Mouse (Mus musculus) layer of hippocampus, adult 2 months (tissue): ENCODE data around the gene Cyb5r2. TPM values are rescaled to one million over a fixed set of nuclear protein-coding genes. Genes with fewer than 3 reads are reported as not detected.
A peak's percentile ranks its signal among the peaks of the same experiment; 100 is the strongest.

Experiments used
- DNase-seq, 2 experiments: peaks; one replicate each; pipeline ENCODE4 v3.0.0; 2022; ENCODE audit warnings: low spot score in 2 of 2
- H3K27ac ChIP-seq: fragments of 200-600 bp; 2 replicates; pipeline ENCODE4 v1.8.1; 2022
- H3K4me3 ChIP-seq: fragments of 200-600 bp; 2 replicates; pipeline ENCODE4 v1.8.1; 2022; ENCODE audit warnings: mild to moderate bottlenecking
- CTCF ChIP-seq: fragments of 200-600 bp; conservative IDR thresholded peaks from 2 replicates; pipeline ENCODE4 v1.8.1; 2022; ENCODE audit warnings: antibody characterized with exemption, mild to moderate bottlenecking, moderate library complexity
- total RNA-seq, 2 experiments: library from RNA; stranded (reverse); gene quantifications; 2 replicates each; pipeline ENCODE4 v1.2.3; 2021

Gene Cyb5r2
- total RNA-seq, 2 experiments from 2014 or later: 0.41 TPM; not detected in 1

GRCm38 (mm10) chr7:107708491-107709112 is 49.2 kb downstream of the Cyb5r2 start:
- Histone ChIP-seq H3K4me3 (peak overlapping the region; percentile 21; the same call in 1 of the 2 replicates), H3K27ac (peak overlapping the region; percentile 37)
- DNase-seq: peak; percentile 63 to 66
- TF ChIP-seq CTCF: peak; percentile 80

GRCm38 (mm10) chr7:107707650-107708049 is 50.2 kb downstream of the Cyb5r2 start:
- no peak for DNase-seq
- TF ChIP-seq CTCF: no peak
- Histone ChIP-seq H3K27ac (no peak overlapping the region), H3K4me3 (no peak overlapping the region)

GRCm38 (mm10) chr7:107705941-107706340 is 51.9 kb downstream of the Cyb5r2 start:
- no peak for TF ChIP-seq CTCF
- Histone ChIP-seq H3K27ac (no peak overlapping the region), H3K4me3 (no peak overlapping the region)
- no peak for DNase-seq

GRCm38 (mm10) chr7:107702461-107703380 is 55.1 kb downstream of the Cyb5r2 start:
- Histone ChIP-seq H3K27ac (no peak overlapping the region), H3K4me3 (no peak overlapping the region)
- TF ChIP-seq CTCF: no peak
- no peak for DNase-seq

GRCm38 (mm10) chr7:107700646-107701045 is 57.2 kb downstream of the Cyb5r2 start:
- TF ChIP-seq CTCF: no peak
- DNase-seq: no peak
- Histone ChIP-seq H3K27ac (no peak overlapping the region), H3K4me3 (no peak overlapping the region)

- no peak overlapping the region for H3K27ac ChIP-seq
- TF ChIP-seq CTCF: no peak
- DNase-seq: no peak
- H3K4me3 ChIP-seq: no peak overlapping the region
Measured at GRCm38 (mm10) chr7:107699926-107700325, 57.9 kb downstream of the Cyb5r2 start.

Other genes starting within 250 kb of the Cyb5r2 start
- gene Olfml1, start 190.6 kb downstream of the Cyb5r2 start, total RNA-seq: 10 to 100 TPM; 12.7 to 13.1 TPM
- gene Ppfibp2, start 162.8 kb downstream of the Cyb5r2 start, total RNA-seq: 1 to 10 TPM; 5.2 to 7.4 TPM
- gene 5330417H12Rik, start 132.9 kb downstream of the Cyb5r2 start, total RNA-seq: not detected
- not detected for gene Ovch2, start 43.2 kb upstream of the Cyb5r2 start, total RNA-seq
- not detected for gene Olfr467, start 54.2 kb upstream of the Cyb5r2 start, total RNA-seq
- gene Olfr469, start 67.5 kb upstream of the Cyb5r2 start, total RNA-seq: not detected
- gene Olfr470, start 89.5 kb upstream of the Cyb5r2 start, total RNA-seq: not detected
- not detected for gene Olfr472, start 139.9 kb upstream of the Cyb5r2 start, total RNA-seq
- not detected for gene Olfr473, start 172.4 kb upstream of the Cyb5r2 start, total RNA-seq
- gene Olfr474, start 196.6 kb upstream of the Cyb5r2 start, total RNA-seq: not detected
- not detected for gene Olfr476, start 206.8 kb upstream of the Cyb5r2 start, total RNA-seq
- gene Olfr477, start 228.7 kb upstream of the Cyb5r2 start, total RNA-seq: not detected